Mouse (Mus musculus) heart, adult 2 months (tissue): Measurements from ENCODE around the gene Fto. TPM values are rescaled to one million over a fixed set of nuclear protein-coding genes. Genes with fewer than 3 reads are reported as not detected.
A peak's percentile ranks its signal among the peaks of the same experiment; 100 is the strongest.

Source experiments
- DNase-seq, 2 experiments: peaks; one replicate each; pipeline ENCODE4 v3.0.0; 2021
- H3K27ac ChIP-seq: fragments of 200-600 bp; 2 replicates; pipeline ENCODE4 v1.8.1; 2022
- H3K27me3 ChIP-seq: fragments of 200-500 bp; 2 replicates; pipeline ENCODE4 v1.6.1; 2012; ENCODE audit warnings: mild to moderate bottlenecking, low read length, inconsistent platforms, mixed read lengths; ENCODE audit not compliant: control insufficient read depth, insufficient read depth
- H3K36me3 ChIP-seq: fragments of 200-500 bp; 2 replicates; pipeline ENCODE4 v1.6.1; 2012; ENCODE audit warnings: low read length, inconsistent platforms; ENCODE audit not compliant: control insufficient read depth, insufficient read depth
- H3K4me1 ChIP-seq: fragments of 200-500 bp; 2 replicates; pipeline ENCODE4 v1.6.1; 2011; ENCODE audit warnings: low read length; ENCODE audit not compliant: control insufficient read depth, insufficient read depth
- H3K4me3 ChIP-seq: fragments of 200-600 bp; 2 replicates; pipeline ENCODE4 v1.8.1; 2022
- H3K79me2 ChIP-seq: fragments of 200-500 bp; replicated peaks from 2 replicates; pipeline ENCODE4 v1.6.1; 2012; ENCODE audit warnings: mild to moderate bottlenecking, inconsistent platforms, low read length, moderate library complexity, mixed read lengths; ENCODE audit not compliant: control insufficient read depth, insufficient read depth
- H3K9ac ChIP-seq: fragments of 200-500 bp; 2 replicates; pipeline ENCODE4 v1.6.1; 2012; ENCODE audit warnings: low read depth, mild to moderate bottlenecking, control low read depth, inconsistent platforms, low read length, mixed read lengths
- CTCF ChIP-seq: fragments of 200-600 bp; IDR thresholded peaks from 2 replicates; pipeline ENCODE4 v1.8.1; 2022; ENCODE audit warnings: antibody characterized with exemption, mild to moderate bottlenecking, moderate library complexity
- EP300 ChIP-seq: fragments of 200-500 bp; IDR thresholded peaks from 2 replicates; pipeline ENCODE4 v1.6.1; 2011; ENCODE audit warnings: low read depth, low read length, control low read depth; ENCODE audit not compliant: insufficient read depth
- POLR2A ChIP-seq: fragments of 200-500 bp; IDR thresholded peaks from 2 replicates; pipeline ENCODE4 v1.6.1; 2011; ENCODE audit warnings: mild to moderate bottlenecking, low read depth, low read length, control low read depth; ENCODE audit not compliant: insufficient read depth
- WGBS: fragments of 180-500 bp; shearing (Covaris S2); methylation state at CpG from one replicate; pipeline ENCODE4 v1.1.7; 2018; 5-methylcytosine and 5-hydroxymethylcytosine counted together
- intact Hi-C: fragments of 180-260 bp; cut with DNase I; formaldehyde crosslinking; loops from one replicate; pipeline ENCODE4 v1.15.1; 2025
- polyA plus RNA-seq: library from polyadenylated mRNA; depleted of rRNA; stranded (reverse); fragments of >200 nt; gene quantifications from 2 replicates; pipeline ENCODE4 v1.2.3, GENCODE M21; 2012
- total RNA-seq, 2 experiments: library from RNA; stranded (reverse); gene quantifications; 2 replicates each; pipeline ENCODE4 v1.2.3; 2021

Fto gene
- total and polyA plus RNA-seq, 3 experiments = 41.3 to 65.1 (median 57.6) TPM

DNA sequence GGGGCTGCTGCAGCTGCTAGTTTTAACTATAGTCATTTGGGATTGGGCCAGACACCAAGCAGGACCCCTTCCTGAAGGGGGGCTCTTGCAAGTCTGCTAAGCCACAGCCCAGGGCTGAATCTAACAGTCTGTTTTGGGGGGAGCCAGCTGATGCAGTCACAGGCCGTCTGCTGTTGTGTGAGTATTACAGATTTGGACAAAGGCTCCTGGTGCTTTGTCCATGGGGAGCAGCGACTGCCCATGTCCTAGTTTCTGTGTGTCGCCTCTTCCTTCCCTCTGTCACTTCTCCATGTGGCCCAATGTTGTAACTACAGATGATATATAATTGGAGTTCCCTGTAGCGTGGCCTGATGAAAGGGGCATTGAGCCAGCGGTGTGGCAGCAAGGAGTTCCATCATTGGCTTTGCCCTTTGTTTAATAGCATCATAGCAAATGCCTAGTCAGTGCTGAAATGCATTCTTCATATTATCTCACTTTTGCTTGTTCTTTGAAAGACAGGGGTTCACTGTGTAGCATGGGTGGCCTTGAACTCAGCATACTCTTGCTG lies 243.8 kb downstream of the Fto start:
- no peak for TF ChIP-seq CTCF
- Histone ChIP-seq H3K79me2 (peaks cover 2% of the 10 kb centered on the region; the same call in 1 of the 2 replicates), H3K9ac (no peak overlapping the region), H3K27ac (no peak overlapping the region), H3K36me3 (peaks cover 9% of the 10 kb centered on the region), H3K27me3 (no peaks in the 10 kb centered on the region), H3K4me3 (no peak overlapping the region), H3K4me1 (peaks cover 16% of the 10 kb centered on the region)
- 78% methylated on average over 5 of the region's 5 CpGs for WGBS
- DNase-seq = no peak
- intact Hi-C loops = no loop called here

- 48% methylated on average over 6 of the region's 6 CpGs for WGBS
- Histone ChIP-seq H3K9ac (no peak overlapping the region), H3K4me3 (no peak overlapping the region), H3K36me3 (peaks cover 9% of the 10 kb centered on the region), H3K4me1 (peaks cover 14% of the 10 kb centered on the region), H3K27me3 (no peaks in the 10 kb centered on the region), H3K79me2 (peaks cover 4% of the 10 kb centered on the region; the same call in 1 of the 2 replicates), H3K27ac (peak overlapping the region; percentile 44)
- TF ChIP-seq POLR2A (no peak), EP300 (peak; percentile 97)
- peak in 1 of 2 experiments; percentile 66 for DNase-seq
- intact Hi-C loops = no loop called here
These were observed 245.1 kb downstream of the Fto start for GRCm38 (mm10) chr8:91558408-91558807.

GRCm38 (mm10) chr8:91560017-91560591 lies 246.8 kb downstream of the Fto start:
- Histone ChIP-seq H3K27me3 (no peaks in the 10 kb centered on the region), H3K79me2 (peaks cover 4% of the 10 kb centered on the region; the same call in 1 of the 2 replicates), H3K9ac (no peak overlapping the region), H3K27ac (peak overlapping the region; percentile 64), H3K36me3 (peaks cover 9% of the 10 kb centered on the region), H3K4me1 (peaks cover 9% of the 10 kb centered on the region), H3K4me3 (no peak overlapping the region)
- no peak for DNase-seq
- TF ChIP-seq POLR2A (no peak), CTCF (no peak), EP300 (no peak)
- WGBS = 70% methylated on average over 6 of the region's 6 CpGs
- intact Hi-C loops = no loop called here

DNA sequence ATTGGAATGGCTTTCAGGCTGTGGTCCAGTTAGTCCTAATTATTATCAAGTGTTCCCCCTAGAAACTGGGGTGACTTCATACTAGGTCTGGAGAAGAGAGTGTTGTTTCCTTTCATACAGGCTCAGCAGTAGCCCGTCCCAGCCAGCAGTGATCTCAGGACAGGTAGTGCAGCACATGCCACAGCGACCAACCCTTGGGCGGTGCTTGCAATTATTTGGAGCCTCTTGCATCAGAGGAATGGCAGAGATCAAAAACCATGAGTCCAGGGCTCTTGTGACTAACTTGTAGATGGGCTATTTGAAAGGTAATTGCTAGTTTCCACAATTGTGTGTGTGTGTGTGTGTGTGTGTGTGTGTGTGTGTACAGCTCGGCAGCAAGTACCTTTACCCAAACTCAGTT lies 247.9 kb downstream of the Fto start:
- no peak for DNase-seq
- intact Hi-C loops = no loop called here
- peaks cover 16% of the 10 kb centered on the region for H3K4me1 ChIP-seq
- H3K4me3 ChIP-seq = no peak overlapping the region
- WGBS = 83% methylated on average over 4 of the region's 4 CpGs
- no peak overlapping the region for H3K9ac ChIP-seq
- H3K27me3 ChIP-seq = no peaks in the 10 kb centered on the region
- TF ChIP-seq CTCF (no peak), POLR2A (no peak), EP300 (no peak)
- peak overlapping the region; percentile 20; the same call in 1 of the 2 replicates for H3K27ac ChIP-seq
- H3K79me2 ChIP-seq = 0 out of 2 replicates have a peak, but pooled peaks cover 1% of the 10 kb centered on the region
- H3K36me3 ChIP-seq = peaks cover 9% of the 10 kb centered on the region

GRCm38 (mm10) chr8:91562600-91562999 lies 249.3 kb downstream of the Fto start:
- DNase-seq = no peak
- TF ChIP-seq CTCF = no peak
- no peak for TF ChIP-seq POLR2A
- no peak for TF ChIP-seq EP300
- intact Hi-C loops = no loop called here
- Histone ChIP-seq H3K27me3 (no peaks in the 10 kb centered on the region), H3K9ac (no peak overlapping the region), H3K4me3 (no peak overlapping the region), H3K27ac (peak overlapping the region; percentile 63; the same call in 1 of the 2 replicates), H3K4me1 (peaks cover 16% of the 10 kb centered on the region), H3K36me3 (peaks cover 9% of the 10 kb centered on the region), H3K79me2 (0 out of 2 replicates have a peak, but pooled peaks cover 1% of the 10 kb centered on the region)
- 57% methylated on average over 7 of the region's 7 CpGs for WGBS

GRCm38 (mm10) chr8:91563326-91563725 lies 250.0 kb downstream of the Fto start:
- DNase-seq = no peak
- Histone ChIP-seq H3K9ac (no peak overlapping the region), H3K4me3 (no peak overlapping the region), H3K27ac (no peak overlapping the region), H3K4me1 (peaks cover 16% of the 10 kb centered on the region), H3K36me3 (peaks cover 9% of the 10 kb centered on the region), H3K79me2 (0 out of 2 replicates have a peak, but pooled peaks cover 1% of the 10 kb centered on the region), H3K27me3 (no peaks in the 10 kb centered on the region)
- 91% methylated on average over 3 of the region's 3 CpGs for WGBS
- intact Hi-C loops = no loop called here
- TF ChIP-seq CTCF = no peak
- no peak for TF ChIP-seq EP300
- TF ChIP-seq POLR2A = no peak
